In genomic region chr17:13740796-13741195, GRCm38 (mm10) we compare ENCODE assay signal across 15 mouse cellular contexts. TPM values are rescaled to one million over a fixed set of nuclear protein-coding genes. Genes with fewer than 3 reads are reported as not detected.
A peak's percentile ranks its signal among the peaks of the same experiment; 100 is the strongest.
DNase-seq lines count a peak whose midpoint lies in the region; ATAC-seq and TF ChIP-seq lines count a peak whose summit lies in the region.
"Had no signal": no experiment of that assay in that cellular context is flagged by ENCODE, and none has a peak within 500 bp of the region (broad histone marks: within the 10 kb centered on the region; RNA-seq: fewer than 3 reads in every experiment).

No protein-coding gene starts in this region.

- H3K4me3 ChIP-seq in hindbrain, embryonic 10.5 days: no peak overlapping the region
- H3K4me3 ChIP-seq in hindbrain, postnatal 0 days (ENCODE audit: low read length): no peak overlapping the region
- H3K4me3 ChIP-seq in intestine, postnatal 0 days (ENCODE audit: low read depth, low read length): no peak overlapping the region
- H3K4me3 ChIP-seq: erythroblast, embryonic 14.5 days; neural tube, embryonic 12.5 days had no signal

- H3K27ac ChIP-seq in hindbrain, embryonic 10.5 days: peak overlapping the region; percentile 45; the same call in 1 of the 2 replicates
- H3K27ac ChIP-seq in hindbrain, postnatal 0 days: no peak overlapping the region
- H3K27ac ChIP-seq in intestine, postnatal 0 days (ENCODE audit: low read depth, low read length): peak overlapping the region; percentile 28; the same call in 1 of the 2 replicates
- H3K27ac ChIP-seq: kidney, postnatal 0 days; macrophage; neural tube, embryonic 12.5 days had no signal

- no peaks in the 10 kb centered on the region for H3K9me3 ChIP-seq in hindbrain, embryonic 10.5 days
- H3K9me3 ChIP-seq in hindbrain, postnatal 0 days (ENCODE audit: low read length): no peaks in the 10 kb centered on the region
- H3K9me3 ChIP-seq in intestine, postnatal 0 days (ENCODE audit: control insufficient read depth): no peaks in the 10 kb centered on the region
- H3K9me3 ChIP-seq: neural tube, embryonic 12.5 days had no signal

- no peak overlapping the region for H3K4me2 ChIP-seq in hindbrain, postnatal 0 days (ENCODE audit: low read depth, low read length)
- no peak overlapping the region for H3K4me2 ChIP-seq in intestine, postnatal 0 days (replicated peaks; ENCODE audit: low read depth)
- H3K4me2 ChIP-seq: liver, embryonic 11.5 days; neural tube, embryonic 12.5 days had no signal

- ATAC-seq in hindbrain, postnatal 0 days: no peak
- ATAC-seq in intestine, postnatal 0 days: no peak
- ATAC-seq: hindbrain, embryonic 16.5 days had no signal

- H3K36me3 ChIP-seq in hindbrain, embryonic 10.5 days: no peaks in the 10 kb centered on the region
- no peaks in the 10 kb centered on the region for H3K36me3 ChIP-seq in hindbrain, postnatal 0 days (ENCODE audit: insufficient read depth, low read length)
- no peaks in the 10 kb centered on the region for H3K36me3 ChIP-seq in intestine, postnatal 0 days (ENCODE audit: control insufficient read depth, insufficient read depth)
- H3K36me3 ChIP-seq: neural tube, embryonic 12.5 days had no signal

- H3K9ac ChIP-seq in hindbrain, postnatal 0 days (replicated peaks; ENCODE audit: low read length): no peak overlapping the region
- H3K9ac ChIP-seq in intestine, postnatal 0 days (ENCODE audit: low read depth, low read length): no peak overlapping the region
- H3K9ac ChIP-seq: neural tube, embryonic 12.5 days had no signal

- TF ChIP-seq CTCF in hindbrain, postnatal 0 days (IDR thresholded peaks at IDR 0.05; ENCODE audit: low read depth): no peak
- no peak for TF ChIP-seq CTCF in intestine, postnatal 0 days (IDR thresholded peaks at IDR 0.05; ENCODE audit: low read depth)

- H3K4me1 ChIP-seq in hindbrain, embryonic 10.5 days (replicated peaks): peaks cover 42% of the 10 kb centered on the region
- peaks cover 5% of the 10 kb centered on the region; the same call in 1 of the 2 replicates for H3K4me1 ChIP-seq in hindbrain, postnatal 0 days (ENCODE audit: insufficient read depth, low read length)
- no peaks in the 10 kb centered on the region for H3K4me1 ChIP-seq in intestine, postnatal 0 days (replicated peaks; ENCODE audit: control insufficient read depth, insufficient read depth, low read length)

- H3K27me3 ChIP-seq in hindbrain, embryonic 10.5 days (ENCODE audit: insufficient read depth, poor library complexity, severe bottlenecking): no peaks in the 10 kb centered on the region
- H3K27me3 ChIP-seq in hindbrain, postnatal 0 days (ENCODE audit: insufficient read depth, low read length): no peaks in the 10 kb centered on the region
- H3K27me3 ChIP-seq in intestine, postnatal 0 days (replicated peaks; ENCODE audit: control insufficient read depth, insufficient read depth, low read length): no peaks in the 10 kb centered on the region
- H3K27me3 ChIP-seq: neural tube, embryonic 12.5 days had no signal

- no peak for DNase-seq in hindbrain, embryonic 10.5 days (ENCODE audit: low spot score)
- DNase-seq in hindbrain, postnatal 0 days (ENCODE audit: low spot score): no peak
- DNase-seq in urinary bladder, adult 2 months (ENCODE audit: low spot score): peak; percentile 16
- DNase-seq in urinary bladder, postnatal 10 days (ENCODE audit: low spot score): no peak
- no peak for DNase-seq in yolk sac, embryonic 10.5 days (ENCODE audit: low spot score)
- DNase-seq in cerebellum, postnatal 36 days: no peak
- DNase-seq: cerebellum, adult 2 months; gastrocnemius, postnatal 36 days had no signal

- WGBS in hindbrain, embryonic 10.5 days: 62% methylated on average over 2 of the region's 2 CpGs
- 61% methylated on average over 2 of the region's 2 CpGs for WGBS in hindbrain, postnatal 0 days
- WGBS in intestine, postnatal 0 days: 23% methylated on average over 2 of the region's 2 CpGs

RNA-seq across cellular contexts. Expression of gene Afdn, which starts 19.5 kb away (rescaled TPM):
- polyA plus RNA-seq in hindbrain, embryonic 10.5 days (2016; fragmentation: Nextera tagmentation; extraction: Ambion mirVana): 71.0 and 72.2 TPM in 2 replicates
- total RNA-seq in hindbrain, postnatal 0 days (2014; rRNA removed): 78.9 and 84.2 TPM in 2 replicates
- 127 and 130 TPM in 2 replicates for polyA plus RNA-seq in hindbrain, postnatal 0 days (2015; fragmentation: Nextera tagmentation; extraction: Ambion mirVana)
- 42.2 and 55.3 TPM in 2 replicates for polyA plus RNA-seq in urinary bladder, adult 2 months (2012; rRNA removed)
- polyA plus RNA-seq in intestine, postnatal 0 days (2015; fragmentation: Nextera tagmentation; extraction: Ambion mirVana): 67.1 and 80.7 TPM in 2 replicates
- polyA plus RNA-seq: erythroblast, embryonic 14.5 days had no signal

RNA-seq across cellular contexts. Expression of gene Tcte2, which starts 20.8 kb away (rescaled TPM):
- 4.4 and 7.5 TPM in 2 replicates for polyA plus RNA-seq in hindbrain, embryonic 10.5 days (2016; fragmentation: Nextera tagmentation; extraction: Ambion mirVana)
- 18.7 and 21.3 TPM in 2 replicates for total RNA-seq in hindbrain, postnatal 0 days (2014; rRNA removed)
- polyA plus RNA-seq in hindbrain, postnatal 0 days (2015; fragmentation: Nextera tagmentation; extraction: Ambion mirVana): 9.8 and 11.1 TPM in 2 replicates
- polyA plus RNA-seq in urinary bladder, adult 2 months (2012; rRNA removed): 2.9 and 4.4 TPM in 2 replicates
- 1.1 and 1.4 TPM in 2 replicates for polyA plus RNA-seq in intestine, postnatal 0 days (2015; fragmentation: Nextera tagmentation; extraction: Ambion mirVana)
- polyA plus RNA-seq: erythroblast, embryonic 14.5 days; macrophage had no signal
